Mouse (Mus musculus) cerebellum, adult 9-10 months (tissue): Measurements from ENCODE around the gene Mgam.
"Not testable (repeated sequence)": the region's sequence is repeated elsewhere in the genome, so short reads cannot be mapped to it uniquely, and the experiment has no call there.

ENCODE experiments used
- DNase-seq: peaks from one replicate; pipeline ENCODE4 v3.0.0; 2022

Gene Mgam

DNA sequence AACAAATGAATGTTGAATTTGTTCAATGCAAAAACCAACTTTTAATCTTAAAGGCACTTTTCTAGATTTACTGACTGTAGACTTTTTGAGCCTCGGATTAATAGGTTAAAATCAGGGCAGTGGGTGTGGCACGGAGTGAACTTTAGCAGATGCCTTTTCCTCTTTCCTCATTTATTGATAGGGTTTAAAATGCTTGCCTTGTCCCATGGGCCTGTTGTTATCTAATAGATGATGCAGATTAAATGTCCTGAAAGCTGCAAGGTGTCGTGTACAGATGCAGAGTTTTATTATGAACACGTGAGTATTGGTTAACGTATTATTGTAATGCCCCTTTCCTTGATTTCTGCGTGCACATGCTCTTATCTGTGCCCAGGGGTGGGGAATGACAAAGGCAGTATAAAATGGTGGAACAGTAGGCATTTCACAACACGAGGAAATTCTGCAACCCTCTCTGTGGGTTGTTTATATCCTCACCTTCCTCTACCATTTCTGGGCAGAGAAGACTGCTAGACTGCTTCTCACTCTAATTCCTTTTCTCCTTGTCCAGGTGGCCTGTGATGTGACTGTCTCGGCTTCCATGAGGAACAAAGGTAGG is at the start of gene Mgam:
Mgam (plus strand) TSS at position 426 of the 595 bp plus-strand sequence.
- DNase-seq = no peak

DNA sequence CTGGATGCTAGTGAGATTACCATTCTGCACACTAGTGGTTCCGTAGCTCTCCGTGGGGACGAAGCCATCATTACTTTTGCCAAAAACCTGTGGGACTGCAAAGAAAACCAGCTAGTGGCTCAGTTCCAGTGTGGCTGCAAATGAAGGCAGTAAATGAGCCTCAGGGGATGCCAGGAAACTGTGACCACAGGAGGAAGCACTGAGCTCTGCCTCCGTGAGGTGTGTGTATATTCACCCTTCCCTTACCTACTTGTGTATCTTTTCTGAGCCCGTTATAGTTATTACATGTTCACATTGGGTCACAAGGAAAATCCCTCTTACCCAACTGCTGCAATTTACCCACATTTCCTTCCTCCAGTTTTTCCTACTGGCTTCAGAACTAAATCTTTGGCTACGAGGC is 44.3 kb upstream of the Mgam start:
- no peak for DNase-seq

DNA sequence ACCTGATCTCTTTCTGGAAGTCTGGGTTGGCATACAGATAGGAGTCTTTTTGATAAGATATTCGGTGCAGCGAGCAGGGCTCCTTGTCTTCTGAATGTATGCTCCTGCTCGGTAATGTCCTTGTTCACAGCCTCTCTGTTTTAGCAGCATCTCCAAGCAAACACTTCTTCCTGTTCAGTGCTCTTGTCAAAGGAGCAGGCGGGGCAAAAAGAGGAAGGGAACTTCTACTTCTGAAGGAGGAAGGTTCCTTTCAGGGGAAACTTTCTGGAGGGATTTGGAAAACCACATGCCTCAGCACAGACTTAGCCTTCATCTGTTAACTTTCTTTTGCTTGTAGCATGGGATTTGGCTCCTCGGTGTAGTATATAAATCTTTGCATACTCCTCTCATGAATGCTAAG is 43.0 kb upstream of the Mgam start, which contains the start of gene Clec5a:
Clec5a (minus strand) TSS at position 177 of the 400 bp plus-strand sequence.
- DNase-seq = no peak

DNA sequence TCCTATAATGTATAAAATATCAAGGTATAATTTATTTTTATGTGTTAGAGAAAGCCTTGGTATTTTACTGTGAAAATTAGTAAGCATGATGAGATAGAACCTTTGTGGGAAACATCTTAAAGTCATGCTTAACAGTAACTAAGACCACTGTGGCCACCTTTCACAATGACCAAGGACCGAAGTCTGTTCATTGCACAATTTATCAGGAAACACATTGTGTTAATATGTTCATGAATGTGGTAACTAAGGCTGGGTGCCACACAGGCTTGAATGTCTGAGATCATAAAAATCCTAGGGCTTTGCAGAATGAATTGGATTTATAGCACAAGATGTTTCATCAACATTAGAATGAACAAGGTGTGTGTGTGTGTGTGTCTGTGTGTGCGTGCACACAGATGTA is 40.3 kb upstream of the Mgam start:
- no peak for DNase-seq

DNA sequence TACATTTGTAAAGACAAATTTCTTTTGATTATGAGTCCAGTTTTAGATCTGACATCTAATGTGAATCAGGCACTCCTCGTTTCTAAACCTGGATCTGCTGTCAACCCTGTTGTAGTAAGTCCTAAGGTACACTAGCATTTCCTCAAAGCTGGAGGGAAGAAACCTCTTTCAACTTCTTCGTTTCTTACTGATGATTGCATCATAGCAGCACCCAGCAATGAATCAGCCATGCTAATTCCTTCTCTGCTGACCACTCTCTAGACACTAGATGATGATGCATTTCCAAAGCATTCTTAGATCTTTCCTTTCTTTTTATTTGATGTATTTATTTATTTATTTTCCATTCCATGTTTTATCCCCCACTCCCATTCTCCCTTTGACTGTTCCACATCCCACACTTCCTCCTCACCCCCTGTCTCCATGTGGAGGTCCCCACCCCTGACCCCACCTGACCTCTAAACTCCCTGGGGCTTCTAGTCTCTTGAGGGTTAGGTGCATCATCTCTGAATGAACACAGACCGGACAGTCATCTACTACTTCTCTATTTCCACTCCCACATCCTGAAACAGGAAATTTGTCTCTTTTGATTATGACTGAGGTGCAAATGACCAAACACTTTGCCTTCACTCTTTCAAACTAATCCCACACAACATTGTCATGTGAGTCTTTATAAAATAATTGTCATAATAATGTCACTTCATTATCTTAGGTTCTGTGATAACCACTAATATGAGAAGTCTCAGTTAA is 33.7 kb upstream of the Mgam start:
- no peak for DNase-seq

DNA sequence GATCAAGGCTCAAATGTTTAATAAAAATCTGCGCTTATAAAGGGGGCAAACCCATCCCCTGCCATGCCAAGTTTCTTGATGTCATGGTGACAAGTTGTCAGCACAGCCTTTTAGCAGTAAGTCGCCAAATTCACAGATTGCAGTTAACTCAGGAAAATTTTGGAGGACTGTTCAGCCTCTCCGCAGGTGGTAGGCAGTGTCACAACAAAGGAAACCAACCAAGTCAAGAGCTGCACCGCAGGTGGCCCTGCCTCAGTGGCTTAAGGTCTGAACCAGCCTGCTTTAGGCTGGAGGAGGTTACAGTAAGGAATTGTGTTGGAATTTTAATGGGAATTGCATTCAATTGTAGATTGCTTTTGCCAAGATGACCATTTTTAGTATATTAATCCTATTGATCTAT is 30.1 kb upstream of the Mgam start:
- not testable (repeated sequence) for DNase-seq

DNA sequence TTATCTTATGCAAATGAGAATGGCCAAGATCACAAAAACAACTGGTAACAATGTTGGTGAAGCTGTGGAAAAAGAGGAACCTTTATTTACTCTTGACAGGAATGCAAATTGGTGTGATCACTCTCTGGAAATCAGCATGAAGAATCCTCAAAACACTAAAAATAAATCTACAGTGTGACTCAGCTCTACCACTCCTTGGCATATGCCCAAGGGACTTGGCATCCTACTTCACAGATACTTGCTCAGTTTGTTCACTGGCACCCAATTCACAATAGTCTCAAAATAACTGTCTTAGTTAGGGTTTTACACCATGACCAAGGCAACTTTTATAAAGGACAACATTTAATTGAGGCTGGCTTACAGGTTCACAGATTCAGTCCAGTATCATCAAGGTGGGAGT is 21.2 kb upstream of the Mgam start:
- peak; percentile 32 for DNase-seq

DNA sequence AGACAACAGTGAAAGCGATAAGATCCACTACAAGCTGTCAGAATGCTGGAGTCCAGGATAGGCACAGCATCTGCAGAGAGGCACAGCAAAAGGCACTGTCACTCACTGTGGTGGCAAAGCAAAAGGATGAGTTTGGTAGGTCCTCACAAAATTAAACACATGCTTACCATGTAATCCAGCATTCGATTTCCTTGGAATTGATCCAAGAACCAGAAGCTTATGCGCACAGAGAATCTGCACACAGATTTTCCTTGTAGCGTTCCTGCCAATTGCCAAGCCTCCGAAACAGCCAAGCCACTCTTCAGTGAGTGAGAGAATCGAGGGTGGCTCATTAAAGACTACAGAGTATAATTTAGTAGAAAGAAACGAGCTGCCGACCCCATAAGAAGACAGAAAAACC is 18.4 kb upstream of the Mgam start:
- DNase-seq = no peak

DNA sequence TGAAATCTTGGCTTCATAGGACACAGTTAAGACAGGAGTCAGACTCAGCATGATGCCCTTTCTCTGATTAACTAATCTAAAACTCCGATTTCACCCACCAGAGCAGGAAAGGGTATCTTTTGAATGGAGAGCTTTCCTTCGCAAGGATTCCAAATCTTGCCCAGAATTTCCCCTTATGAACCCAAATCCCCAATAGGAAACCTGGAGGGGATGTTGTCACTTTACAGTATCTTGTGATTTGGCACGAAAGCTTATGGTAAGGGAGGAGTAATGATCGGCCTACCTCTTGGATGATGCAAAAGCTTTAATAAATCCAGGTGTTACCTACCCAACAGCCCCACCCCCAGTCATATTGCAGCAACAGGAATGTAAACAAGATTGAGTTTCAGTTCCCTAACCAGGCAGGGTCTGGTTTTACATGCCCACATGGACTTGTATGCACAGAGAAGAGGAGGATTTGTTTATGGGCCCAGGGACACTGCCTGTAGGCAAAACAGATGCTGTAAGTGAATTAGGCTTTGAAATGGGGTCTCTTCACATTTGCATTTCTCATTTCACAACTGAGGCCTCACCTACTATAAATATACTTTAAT is 15.3 kb upstream of the Mgam start, which contains the start of gene Tas2r138:
Tas2r138 (minus strand) TSS at position 51 of the 593 bp plus-strand sequence.
- DNase-seq = no peak

DNA sequence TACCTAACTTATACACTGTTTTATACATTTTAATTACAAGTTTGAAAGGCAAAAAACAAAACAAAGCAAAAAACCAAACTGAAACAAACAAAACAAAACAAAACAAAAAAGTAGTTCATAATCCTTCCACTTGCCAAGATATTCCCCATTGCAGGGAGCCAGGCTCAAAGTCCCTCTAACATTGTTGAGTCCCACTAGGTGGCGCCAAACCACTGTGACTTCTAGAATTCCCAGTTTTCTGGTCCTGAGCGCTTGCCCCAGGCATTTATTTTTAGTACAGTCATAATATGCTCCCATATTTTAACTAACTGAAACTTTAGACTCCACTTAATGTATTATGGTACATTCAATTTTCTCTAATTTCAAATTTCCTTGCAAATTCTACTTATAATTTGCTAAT is 10.7 kb upstream of the Mgam start:
- peak; percentile 18 for DNase-seq

DNA sequence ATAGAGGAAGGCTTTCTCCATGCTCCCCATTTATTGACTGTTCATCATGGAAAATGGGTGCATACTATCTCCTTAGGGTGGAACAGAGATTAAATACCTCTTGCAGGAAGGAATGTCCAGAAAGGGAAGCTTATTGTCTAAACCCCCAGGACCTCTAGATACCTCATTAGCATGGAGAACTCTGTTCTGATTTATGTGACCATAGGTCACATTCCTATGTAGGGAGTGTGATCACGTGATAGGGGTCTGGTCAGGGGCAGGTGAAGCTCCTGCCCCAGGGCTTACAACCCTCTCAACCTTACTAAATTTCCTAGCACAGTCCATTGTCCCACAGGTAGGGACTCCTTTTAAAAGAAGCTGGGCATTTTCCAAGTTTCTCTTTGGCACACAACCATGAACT is 2.5 kb upstream of the Mgam start:
- no peak for DNase-seq

DNA sequence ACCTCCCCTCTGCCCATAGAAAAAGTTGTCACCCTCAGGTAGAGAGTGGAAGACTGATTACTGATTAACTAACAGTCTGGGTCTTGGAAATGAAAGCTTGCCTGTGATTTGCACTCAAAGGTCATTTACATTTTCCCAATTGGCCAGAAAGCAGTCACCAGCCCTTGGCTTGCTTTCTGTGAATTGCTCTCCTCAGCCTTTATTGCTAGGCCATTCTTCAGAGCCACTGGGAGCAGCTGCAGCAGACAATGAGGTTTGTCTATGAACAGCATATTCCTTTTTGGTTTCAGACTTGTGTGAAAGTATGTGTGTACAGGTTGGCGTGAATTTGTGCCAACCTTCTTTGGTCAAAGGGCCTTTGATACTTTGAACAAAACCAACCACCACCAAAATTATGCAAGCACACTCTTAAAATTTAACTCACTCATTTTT is 6.0 kb downstream of the Mgam start:
- DNase-seq = no peak

DNA sequence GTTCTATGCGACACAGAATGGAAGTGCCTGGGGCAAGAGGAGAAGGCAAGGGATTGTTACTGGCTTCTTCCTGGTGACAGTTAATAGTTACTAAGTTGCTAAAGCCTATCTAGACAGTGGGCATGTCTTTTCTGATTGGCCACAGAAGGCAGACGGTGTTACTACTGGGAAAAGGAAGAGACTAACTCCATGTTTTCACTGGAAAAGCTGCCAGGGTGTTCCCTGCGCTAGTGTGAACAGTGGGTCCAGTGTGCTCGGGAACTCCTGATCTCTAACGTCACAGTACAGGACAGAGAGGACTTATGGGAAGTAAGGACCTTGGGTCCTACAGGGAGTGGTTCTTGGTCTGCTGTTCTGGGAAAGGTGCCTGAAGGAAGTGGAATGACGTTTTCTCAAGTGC is 6.9 kb downstream of the Mgam start:
- no peak for DNase-seq

DNA sequence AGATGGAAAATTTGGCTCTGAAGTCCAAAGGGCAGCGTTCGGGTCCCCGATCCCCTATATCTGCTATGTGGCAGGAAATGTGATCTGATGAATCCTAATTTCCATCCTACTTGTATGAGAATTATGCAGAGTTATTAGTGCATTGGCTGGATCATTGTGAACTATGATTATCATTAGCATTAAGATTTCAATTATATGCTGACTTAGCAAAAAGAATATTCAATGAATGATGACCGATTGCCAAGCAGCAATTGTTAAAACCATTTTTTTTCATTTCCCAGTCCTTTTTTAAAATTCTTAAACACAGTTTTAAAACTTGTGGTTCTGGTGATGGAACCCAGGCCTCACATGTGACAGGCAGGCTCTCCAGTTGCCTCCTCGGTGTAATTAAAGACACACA is 9.1 kb downstream of the Mgam start:
- DNase-seq = no peak

DNA sequence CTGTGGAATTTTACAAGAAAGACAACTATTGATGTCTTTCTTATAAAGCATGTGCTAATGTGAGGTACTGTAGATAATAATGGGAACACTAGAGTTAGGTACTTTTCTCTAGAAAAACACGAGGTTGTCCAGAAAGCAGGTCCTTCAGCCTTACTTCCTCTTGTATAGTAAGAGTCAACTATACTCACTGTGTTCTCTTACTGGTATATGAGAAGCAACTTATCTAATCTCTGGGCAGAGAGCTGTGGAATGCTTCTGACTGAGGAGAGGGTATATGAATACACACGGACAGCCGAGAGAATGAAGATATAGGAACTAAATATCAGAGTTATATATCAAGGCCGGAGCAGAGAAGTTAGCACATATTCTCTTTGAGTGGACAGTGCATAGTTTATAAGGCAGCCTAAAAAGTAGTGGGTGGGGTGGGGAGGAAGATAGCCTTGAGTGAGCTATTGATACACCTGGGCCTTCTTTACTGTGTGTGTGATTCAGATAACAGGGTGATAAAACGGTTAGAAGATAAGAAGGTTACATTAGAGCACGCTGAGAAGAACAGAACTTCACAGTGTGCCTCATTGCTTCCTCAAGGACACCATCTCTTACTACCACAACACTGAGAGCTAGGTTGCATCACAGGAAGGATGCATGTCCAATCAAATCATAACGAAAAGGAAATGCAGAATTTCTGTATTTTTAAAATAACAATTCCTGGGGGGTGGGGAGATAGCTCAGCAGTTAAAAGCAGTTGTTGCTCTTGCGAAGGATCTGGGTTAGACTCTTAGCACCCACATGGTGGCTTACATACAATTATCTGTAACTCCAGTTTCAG is 12.3 kb downstream of the Mgam start:
- DNase-seq = no peak

DNA sequence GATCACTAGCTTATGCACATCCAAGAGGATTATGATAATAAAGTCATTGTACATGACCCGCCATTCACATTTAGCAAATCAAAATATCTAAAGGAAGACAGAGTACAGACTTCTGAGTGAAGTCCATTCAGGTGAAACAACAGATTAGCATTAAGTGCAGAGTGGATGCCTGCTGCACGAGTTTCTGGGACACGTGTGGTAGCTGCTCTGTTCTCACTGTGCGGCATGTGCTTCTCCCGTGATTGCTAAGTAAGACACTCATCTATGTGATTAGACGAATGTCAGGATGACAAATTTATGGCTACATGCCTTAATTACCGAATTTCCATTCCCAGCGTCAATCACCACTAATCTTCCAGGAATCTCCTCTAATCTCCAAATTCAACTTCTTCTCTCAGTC is 17.1 kb downstream of the Mgam start:
- no peak for DNase-seq

DNA sequence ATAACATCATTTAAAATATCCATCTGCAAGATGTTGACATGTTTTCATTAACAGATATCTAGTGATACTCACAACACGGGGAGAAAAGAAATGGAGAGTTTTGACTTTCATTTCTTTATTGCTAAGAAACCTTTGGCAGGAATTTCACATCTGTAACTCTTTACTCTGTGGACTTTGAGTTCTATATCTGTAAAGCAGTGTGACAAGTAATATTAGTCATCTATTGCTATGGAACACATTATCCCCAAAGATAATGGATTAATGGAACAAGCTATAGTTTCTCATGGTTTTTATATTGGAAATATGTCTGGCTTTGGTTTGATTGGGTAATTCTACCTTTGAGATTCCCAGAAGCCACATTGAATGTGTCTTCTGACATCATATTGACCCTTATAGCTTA is 22.3 kb downstream of the Mgam start:
- DNase-seq = no peak

DNA sequence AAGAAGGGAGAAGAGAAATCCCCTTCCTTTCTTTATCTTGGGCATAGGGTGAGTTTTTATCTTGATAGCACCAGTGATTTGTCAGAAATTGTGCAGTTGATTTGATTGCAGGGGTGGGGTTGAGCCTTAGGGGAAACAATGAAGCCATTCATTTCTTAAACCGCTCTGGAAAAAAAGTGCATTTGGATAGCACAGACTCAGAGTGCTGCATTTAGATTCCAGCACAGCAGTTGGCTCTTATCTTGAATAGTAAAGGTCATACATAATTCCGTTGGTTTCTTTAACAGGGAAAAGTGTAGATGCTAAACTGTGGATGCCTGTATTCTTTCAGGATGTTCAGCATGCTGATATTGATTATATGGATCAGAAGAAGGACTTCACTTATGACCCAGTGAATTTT is 32.3 kb downstream of the Mgam start:
- no peak for DNase-seq

DNA sequence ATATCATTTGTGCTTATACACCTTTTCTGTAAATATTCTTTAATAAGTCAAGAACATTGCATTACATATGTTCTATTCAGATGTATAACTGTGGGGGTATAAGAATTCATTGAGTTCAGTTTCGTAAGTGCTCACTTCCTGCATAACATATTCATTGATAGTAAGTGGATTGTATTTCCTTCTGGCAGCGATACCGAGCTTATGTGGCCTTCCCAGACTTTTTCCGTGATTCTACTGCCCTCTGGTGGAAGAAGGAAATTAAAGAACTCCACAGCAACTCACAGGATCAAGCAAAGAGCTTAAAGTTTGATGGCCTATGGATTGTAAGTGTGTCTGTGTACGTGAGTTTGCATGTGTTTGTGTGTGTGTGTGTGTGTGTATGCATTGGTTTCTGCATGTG is 60.5 kb downstream of the Mgam start:
- DNase-seq = peak; percentile 70

DNA sequence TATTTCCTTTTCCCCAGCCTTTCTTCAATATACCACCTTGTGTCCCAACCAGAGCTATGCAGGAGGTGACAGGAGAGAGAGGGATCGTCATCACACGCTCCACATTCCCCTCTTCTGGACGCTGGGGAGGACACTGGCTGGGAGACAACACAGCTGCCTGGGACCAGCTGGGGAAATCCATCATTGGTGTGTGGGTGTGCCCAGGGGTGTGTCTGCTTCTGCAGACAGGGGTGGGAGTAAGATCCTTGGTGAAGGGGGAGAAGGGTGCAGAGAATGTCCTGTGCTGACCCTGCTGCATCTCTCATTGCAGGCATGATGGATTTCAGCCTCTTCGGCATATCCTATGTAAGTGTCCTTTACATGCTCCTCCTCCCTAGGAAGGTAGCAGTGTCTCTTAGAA is 63.4 kb downstream of the Mgam start:
- not testable (repeated sequence) for DNase-seq

DNA sequence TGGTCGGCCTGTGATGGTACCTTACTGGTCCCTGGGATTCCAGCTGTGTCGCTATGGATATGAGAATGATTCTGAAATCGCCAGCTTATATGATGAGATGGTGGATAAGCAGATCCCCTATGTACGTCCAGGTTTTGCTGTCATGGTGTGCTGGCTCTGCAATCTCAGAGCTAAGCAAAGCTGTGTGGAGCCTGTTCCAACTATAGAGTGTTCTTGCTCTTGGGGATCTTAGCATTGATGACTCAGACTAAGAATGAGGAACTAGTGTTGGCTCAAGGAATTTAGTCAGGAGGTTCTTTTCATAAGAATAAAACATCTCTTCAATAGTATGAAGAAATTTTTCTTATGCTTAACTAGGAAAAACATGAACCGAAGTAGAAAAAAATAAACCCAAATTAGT is 84.9 kb downstream of the Mgam start:
- DNase-seq = not testable (repeated sequence)

DNA sequence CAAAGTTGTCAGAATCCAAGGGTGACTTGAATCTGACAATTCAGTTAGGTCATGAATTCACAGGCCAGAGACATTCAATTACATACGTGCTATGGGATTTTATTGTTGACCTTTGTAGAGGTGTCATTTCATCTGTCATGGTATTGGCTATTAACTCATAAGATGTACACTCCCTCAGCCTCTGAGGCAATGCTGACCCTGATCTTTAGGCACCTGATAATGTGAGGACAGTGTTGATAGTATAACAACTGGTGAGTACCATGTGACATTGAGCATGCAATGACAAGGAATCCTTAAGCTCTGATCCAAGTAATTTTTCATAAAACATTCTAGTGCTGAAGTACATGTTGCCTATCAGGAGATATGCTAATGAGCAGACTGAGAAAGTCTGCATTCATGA is 87.1 kb downstream of the Mgam start:
- no peak for DNase-seq

DNA sequence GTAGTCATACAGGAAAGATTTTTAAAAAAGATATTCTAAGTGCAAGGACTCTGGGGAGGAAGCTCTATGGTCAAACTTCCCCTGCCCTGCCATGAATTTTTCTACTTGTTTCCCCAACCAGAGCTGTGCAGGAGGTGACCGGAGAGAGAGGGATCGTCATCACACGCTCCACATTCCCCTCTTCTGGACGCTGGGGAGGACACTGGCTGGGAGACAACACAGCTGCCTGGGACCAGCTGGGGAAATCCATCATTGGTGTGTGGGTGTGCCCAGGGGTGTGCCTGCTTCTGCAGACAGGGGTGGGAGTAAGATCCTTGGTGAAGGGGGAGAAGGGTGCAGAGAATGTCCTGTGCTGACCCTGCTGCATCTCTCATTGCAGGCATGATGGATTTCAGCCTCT is 99.9 kb downstream of the Mgam start:
- not testable (repeated sequence) for DNase-seq
